Mouse (Mus musculus): ENCODE measurements at regions not wholly inside any gene's neighbourhood (a gene's known extent, or its start where the extent isn't known, plus 50 kb on each side); places are given as distances from the start of the nearest gene placed in this dataset.
A peak's percentile ranks its signal among the peaks of the same experiment; 100 is the strongest.

DNA sequence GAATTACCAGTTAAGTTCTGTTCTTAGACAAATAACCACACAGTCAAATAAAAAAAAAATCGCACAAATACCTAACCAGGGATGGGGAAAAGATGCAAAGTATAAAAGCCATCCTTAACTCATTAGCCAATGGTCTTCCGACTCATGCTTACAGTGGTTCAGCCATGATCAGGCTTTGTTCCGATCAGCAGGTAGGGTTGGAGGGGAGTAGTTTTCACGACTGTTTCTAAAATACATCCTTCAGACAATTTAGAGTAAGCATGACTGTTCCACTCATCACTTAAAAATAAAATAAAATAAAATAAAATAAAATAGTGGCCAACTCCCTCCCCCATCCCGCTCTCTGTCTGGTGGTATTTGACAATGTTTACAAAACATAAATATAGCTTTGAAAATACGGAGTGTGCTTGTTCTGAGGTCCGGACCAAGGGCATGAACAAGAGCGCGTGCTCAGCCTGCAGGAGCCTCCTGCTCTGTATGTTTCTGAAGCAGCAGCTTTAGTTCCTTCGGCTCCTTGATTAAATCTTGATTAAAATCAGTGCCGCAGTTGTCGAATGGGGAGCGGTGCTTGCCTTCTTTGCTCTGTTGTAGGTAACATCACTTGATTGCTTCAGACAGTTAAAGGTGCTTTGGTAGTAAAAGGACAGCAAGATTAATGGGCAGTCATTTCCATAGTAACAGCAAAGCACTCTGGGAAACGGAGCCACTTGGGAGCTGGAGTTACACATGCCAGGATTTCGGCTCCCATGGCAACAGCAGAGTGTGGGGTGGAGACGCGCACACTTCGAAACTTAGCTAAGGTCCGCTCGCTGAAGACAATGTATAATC, 185.6 kb upstream of the Kif2a start:
- no peaks in the 10 kb centered on the region for H3K36me3 ChIP-seq
- DNase-seq (ENCODE audit: low spot score), result peak; percentile 78
- H3K9me3 ChIP-seq (replicated peaks), result no peaks in the 10 kb centered on the region
- 0 out of 2 replicates have a peak, but pooled peaks cover 18% of the 10 kb centered on the region for H3K27me3 ChIP-seq (ENCODE audit: low read depth, poor library complexity, severe bottlenecking)
- peak overlapping the region; percentile 82 for H3K27ac ChIP-seq (replicated peaks)
- H3K4me3 ChIP-seq, result peak overlapping the region; percentile 40
- H3K4me1 ChIP-seq, result peaks cover 32% of the 10 kb centered on the region
- 51% methylated on average over 20 of the region's 20 CpGs for WGBS

DNA sequence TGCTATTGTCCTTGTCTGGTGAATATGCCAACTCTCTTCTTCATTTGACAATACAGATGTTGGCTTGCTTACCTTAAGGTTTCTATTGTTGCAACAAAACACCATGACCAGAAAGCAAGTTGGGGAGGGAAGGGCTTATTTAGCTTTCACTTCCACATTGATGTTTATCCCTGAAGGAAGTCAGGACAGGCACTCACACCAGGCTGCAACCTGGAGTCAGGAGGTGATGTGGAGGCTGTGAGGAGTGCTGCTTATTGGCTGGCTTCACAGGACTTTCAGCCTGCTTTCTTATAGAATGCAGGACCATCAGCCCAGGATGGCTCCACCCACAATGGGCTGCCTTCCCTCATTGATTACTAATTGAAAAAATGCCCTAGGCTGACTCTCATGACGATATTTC, 177.9 kb upstream of the Kif2a start:
- H3K4me3 ChIP-seq, result no peak overlapping the region
- H3K36me3 ChIP-seq, result no peaks in the 10 kb centered on the region
- DNase-seq (ENCODE audit: low spot score), result no peak
- no peaks in the 10 kb centered on the region for H3K9me3 ChIP-seq (replicated peaks)
- WGBS, result 65% methylated on average over 1 of the region's 1 CpGs
- no peaks in the 10 kb centered on the region for H3K4me1 ChIP-seq
- H3K27ac ChIP-seq (replicated peaks), result no peak overlapping the region
- H3K27me3 ChIP-seq (ENCODE audit: low read depth, poor library complexity, severe bottlenecking), result no peaks in the 10 kb centered on the region

DNA sequence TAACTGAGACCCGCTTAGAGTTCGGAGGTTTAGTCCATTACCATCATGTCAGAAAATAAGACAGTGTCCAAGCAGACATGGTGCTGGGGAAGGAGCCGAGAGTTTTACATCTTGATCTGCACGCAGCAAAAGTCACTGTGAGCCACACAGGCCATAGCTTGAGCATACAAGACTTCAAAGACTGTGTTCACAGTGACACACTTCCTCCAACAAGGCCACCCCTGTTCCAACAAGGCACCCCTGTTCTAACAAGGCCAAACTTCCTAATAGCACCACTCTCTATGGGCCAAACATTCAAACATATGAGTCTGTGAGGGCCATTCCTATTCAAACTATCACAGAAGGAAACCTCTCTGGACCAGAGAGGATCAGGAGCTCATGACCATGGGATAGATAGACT, 171.5 kb upstream of the Kif2a start:
- H3K4me1 ChIP-seq, result no peaks in the 10 kb centered on the region
- no peaks in the 10 kb centered on the region for H3K27me3 ChIP-seq (ENCODE audit: low read depth, poor library complexity, severe bottlenecking)
- no peak overlapping the region for H3K27ac ChIP-seq (replicated peaks)
- no peaks in the 10 kb centered on the region for H3K36me3 ChIP-seq
- 93% methylated on average over 4 of the region's 4 CpGs for WGBS
- no peaks in the 10 kb centered on the region for H3K9me3 ChIP-seq (replicated peaks)
- no peak for DNase-seq (ENCODE audit: low spot score)
- H3K4me3 ChIP-seq, result no peak overlapping the region

DNA sequence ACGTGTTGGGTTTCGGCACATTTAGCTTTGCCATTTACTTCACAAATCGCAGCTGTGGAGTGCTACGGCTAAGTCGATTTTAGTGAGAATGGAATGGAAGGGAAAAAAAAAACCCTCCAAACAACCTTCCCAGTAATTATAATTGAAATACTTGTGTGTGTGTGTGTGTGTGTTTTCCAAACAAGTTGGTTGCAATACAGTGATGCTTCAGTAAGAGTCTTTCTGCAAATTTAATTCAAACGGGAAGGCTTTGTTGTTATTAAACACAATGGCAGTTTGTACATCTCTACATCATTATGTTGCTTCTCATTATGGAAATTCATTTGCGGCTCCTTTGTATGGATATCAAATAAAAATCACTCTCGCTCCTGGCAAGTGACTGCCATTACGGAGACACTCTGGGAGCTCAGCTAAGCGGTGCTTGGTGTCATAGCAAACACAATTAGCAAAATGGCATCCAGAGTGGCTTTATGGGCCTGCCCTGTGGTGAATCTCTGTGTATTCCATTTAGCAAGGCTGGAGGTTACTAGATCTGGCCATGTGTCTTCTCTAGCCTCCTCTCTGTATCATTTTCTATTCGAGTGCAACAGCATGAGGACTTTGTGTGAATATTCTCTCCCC, 165.4 kb upstream of the Kif2a start:
- WGBS, result 90% methylated on average over 11 of the region's 11 CpGs
- no peaks in the 10 kb centered on the region for H3K9me3 ChIP-seq (replicated peaks)
- no peak overlapping the region for H3K27ac ChIP-seq (replicated peaks)
- H3K4me1 ChIP-seq, result no peaks in the 10 kb centered on the region; the same call in 1 of the 2 replicates
- H3K4me3 ChIP-seq, result no peak overlapping the region
- no peak for DNase-seq (ENCODE audit: low spot score)
- no peaks in the 10 kb centered on the region for H3K27me3 ChIP-seq (ENCODE audit: low read depth, poor library complexity, severe bottlenecking)
- H3K36me3 ChIP-seq, result no peaks in the 10 kb centered on the region

DNA sequence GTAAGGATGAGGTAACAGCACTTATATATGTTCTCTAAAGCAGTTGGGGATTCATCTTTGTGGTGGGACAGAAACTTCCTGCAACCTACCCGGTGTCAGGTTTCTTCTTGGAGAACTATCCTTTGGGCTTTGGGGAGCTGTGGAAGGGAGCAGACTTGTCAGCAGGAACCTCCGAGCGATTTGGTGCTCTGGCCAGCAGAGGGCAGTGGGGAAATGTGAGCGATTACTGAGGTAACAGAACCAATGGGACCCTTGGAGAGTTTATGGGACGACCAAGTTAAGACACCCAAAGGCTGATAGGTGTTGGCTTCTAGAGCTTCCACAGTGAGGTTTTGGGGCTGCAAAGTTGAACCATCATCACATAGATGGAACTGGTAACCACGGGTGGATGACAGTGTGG, 160.6 kb upstream of the Kif2a start:
- Histone ChIP-seq H3K4me1 (no peaks in the 10 kb centered on the region; the same call in 1 of the 2 replicates), H3K9me3 (replicated peaks) (no peaks in the 10 kb centered on the region), H3K27ac (replicated peaks) (no peak overlapping the region), H3K36me3 (no peaks in the 10 kb centered on the region), H3K4me3 (no peak overlapping the region), H3K27me3 (ENCODE audit: low read depth, poor library complexity, severe bottlenecking) (no peaks in the 10 kb centered on the region)
- 24% methylated on average over 6 of the region's 6 CpGs for WGBS
- DNase-seq (ENCODE audit: low spot score), result peak; percentile 66

DNA sequence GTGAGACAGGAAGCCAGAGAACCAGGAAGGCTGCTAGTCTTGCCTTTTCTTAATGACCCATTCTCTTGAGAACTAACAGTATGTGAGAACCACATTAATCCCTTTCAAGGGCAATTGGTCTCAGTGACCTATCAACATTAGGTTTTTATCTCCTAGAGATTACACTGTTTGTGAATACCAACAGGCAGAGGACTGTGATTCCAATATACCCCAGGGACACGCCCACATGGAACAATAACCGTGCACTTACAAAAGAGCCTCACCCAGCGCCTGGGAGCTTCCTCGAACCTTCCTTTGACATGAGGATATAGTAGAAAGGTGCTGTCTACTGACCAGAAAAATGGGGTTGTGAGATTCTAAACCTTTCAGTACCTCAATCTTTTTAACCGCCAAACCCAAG, 157.6 kb upstream of the Kif2a start:
- Histone ChIP-seq H3K27me3 (ENCODE audit: low read depth, poor library complexity, severe bottlenecking) (no peaks in the 10 kb centered on the region), H3K4me1 (no peaks in the 10 kb centered on the region), H3K36me3 (no peaks in the 10 kb centered on the region), H3K27ac (replicated peaks) (no peak overlapping the region), H3K9me3 (replicated peaks) (no peaks in the 10 kb centered on the region), H3K4me3 (no peak overlapping the region)
- no peak for DNase-seq (ENCODE audit: low spot score)
- WGBS, result 83% methylated on average over 5 of the region's 5 CpGs

DNA sequence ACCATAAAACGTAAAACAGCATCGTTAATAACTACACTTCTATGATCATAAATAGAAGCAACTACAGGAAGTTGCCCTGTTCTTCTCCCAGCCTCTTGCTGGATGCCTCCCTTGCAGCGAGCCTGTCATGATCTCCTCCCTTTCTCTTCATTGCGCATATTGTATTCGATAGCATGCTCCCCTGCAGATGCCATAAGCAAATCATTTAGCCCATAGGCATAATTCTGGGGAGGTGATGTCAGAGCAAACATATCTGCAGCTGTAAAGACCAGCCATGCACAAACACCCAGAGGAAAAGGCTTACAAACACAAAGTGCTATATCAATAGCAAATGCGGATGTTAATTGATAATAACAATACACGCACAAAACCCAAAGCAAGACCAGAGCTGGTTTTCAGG, 155.7 kb upstream of the Kif2a start:
- Histone ChIP-seq H3K27me3 (ENCODE audit: low read depth, poor library complexity, severe bottlenecking) (no peaks in the 10 kb centered on the region), H3K9me3 (replicated peaks) (no peaks in the 10 kb centered on the region), H3K36me3 (no peaks in the 10 kb centered on the region), H3K27ac (replicated peaks) (no peak overlapping the region), H3K4me3 (no peak overlapping the region), H3K4me1 (no peaks in the 10 kb centered on the region)
- DNase-seq (ENCODE audit: low spot score), result no peak
- 92% methylated on average over 7 of the region's 7 CpGs for WGBS

DNA sequence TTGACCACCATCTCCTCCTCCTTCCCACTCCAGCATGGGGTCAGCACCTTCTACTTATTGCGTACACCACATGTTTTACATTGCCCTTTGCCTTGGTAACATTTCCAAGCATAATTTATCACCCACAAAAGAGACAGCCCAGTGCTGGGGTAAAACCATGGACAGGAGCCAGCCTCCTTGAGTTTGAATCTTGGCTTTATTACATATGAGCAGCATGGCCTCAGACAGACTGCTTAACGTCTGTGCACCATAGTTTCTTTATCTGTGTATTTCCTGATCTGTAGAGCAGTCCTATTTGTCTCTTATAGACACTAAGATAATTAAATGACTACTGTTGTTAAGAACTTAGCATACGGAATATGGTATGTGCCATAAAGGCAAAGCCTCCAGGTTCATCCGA, 154.0 kb upstream of the Kif2a start:
- no peak overlapping the region for H3K4me3 ChIP-seq
- 94% methylated on average over 4 of the region's 4 CpGs for WGBS
- no peak for DNase-seq (ENCODE audit: low spot score)
- H3K27me3 ChIP-seq (ENCODE audit: low read depth, poor library complexity, severe bottlenecking), result no peaks in the 10 kb centered on the region
- H3K36me3 ChIP-seq, result no peaks in the 10 kb centered on the region
- no peaks in the 10 kb centered on the region for H3K4me1 ChIP-seq
- H3K27ac ChIP-seq (replicated peaks), result no peak overlapping the region
- no peaks in the 10 kb centered on the region for H3K9me3 ChIP-seq (replicated peaks)

DNA sequence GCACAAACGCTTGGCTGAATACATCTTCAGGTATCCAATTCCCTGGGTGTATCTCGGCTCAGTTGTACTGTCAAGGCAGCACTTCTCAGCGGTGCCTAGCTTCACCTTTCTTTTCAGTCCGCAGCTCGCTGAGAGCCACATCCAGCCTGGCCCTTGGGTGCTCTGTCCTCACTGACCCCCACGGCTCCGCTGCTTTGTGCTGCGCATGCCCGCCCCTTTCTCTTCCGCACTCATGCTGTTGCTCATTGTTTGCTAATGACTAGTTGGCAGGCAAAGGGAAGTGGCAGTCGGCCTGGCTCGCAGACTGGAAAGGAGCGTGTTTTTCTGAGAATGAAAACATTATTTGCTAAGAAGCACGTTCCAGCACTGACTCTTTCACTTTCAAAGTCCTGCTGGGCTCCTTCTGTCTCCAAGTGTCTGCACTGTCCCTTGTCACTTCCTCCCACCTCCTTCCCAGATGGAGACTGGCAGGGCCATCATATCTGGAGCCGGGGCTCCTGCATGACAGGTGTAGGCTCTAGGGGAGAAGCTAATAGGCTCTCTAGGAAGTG, 146.7 kb upstream of the Kif2a start:
- H3K9me3 ChIP-seq (replicated peaks), result no peaks in the 10 kb centered on the region
- H3K4me1 ChIP-seq, result peaks cover 13% of the 10 kb centered on the region
- 10% methylated on average over 15 of the region's 15 CpGs for WGBS
- DNase-seq (ENCODE audit: low spot score), result peak; percentile 36
- peak overlapping the region; percentile 55 for H3K4me3 ChIP-seq
- H3K27me3 ChIP-seq (ENCODE audit: low read depth, poor library complexity, severe bottlenecking), result peaks cover 14% of the 10 kb centered on the region
- no peaks in the 10 kb centered on the region for H3K36me3 ChIP-seq
- H3K27ac ChIP-seq (replicated peaks), result peak overlapping the region; percentile 79

DNA sequence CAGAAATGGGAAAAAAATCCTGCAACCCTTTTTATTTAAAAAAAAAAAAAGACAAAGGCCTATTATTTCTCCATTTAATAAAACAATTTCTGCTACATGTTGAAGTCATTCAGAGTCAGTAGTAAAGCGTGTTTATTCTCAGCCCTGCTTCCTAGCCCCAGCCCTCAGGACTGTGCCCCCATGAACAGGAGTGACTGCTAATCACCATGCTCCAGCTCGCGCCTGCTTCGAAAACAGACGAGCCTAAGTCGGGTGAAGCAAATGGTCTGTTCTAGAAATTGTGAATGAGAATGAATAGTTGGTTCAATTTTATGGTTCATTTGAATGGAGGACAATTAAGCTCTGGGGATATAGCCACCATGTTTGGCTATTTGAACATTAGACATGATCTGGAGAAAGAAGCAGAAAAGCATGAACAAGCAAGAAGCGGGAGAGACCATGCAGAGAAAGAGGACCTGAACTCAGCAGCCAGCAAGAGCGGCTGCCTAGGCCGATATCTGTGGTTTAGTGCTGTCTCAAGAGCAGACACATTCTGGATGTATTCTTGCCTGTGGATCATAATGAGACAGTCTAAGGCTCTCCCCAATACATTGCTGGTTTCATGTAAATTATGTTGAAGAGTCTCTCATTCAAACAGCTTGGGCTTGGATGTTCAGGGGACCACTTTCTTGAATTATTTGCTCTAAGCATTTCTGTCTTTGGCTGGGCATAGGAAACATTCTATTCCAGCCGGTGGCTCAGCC, 146.1 kb upstream of the Kif2a start:
- WGBS, result 70% methylated on average over 10 of the region's 10 CpGs
- Histone ChIP-seq H3K4me1 (peaks cover 13% of the 10 kb centered on the region), H3K9me3 (replicated peaks) (no peaks in the 10 kb centered on the region), H3K27ac (replicated peaks) (peak overlapping the region; percentile 79; the same call in 1 of the 2 replicates), H3K36me3 (no peaks in the 10 kb centered on the region), H3K27me3 (ENCODE audit: low read depth, poor library complexity, severe bottlenecking) (peaks cover 14% of the 10 kb centered on the region), H3K4me3 (peak overlapping the region; percentile 55)
- no peak for DNase-seq (ENCODE audit: low spot score)

DNA sequence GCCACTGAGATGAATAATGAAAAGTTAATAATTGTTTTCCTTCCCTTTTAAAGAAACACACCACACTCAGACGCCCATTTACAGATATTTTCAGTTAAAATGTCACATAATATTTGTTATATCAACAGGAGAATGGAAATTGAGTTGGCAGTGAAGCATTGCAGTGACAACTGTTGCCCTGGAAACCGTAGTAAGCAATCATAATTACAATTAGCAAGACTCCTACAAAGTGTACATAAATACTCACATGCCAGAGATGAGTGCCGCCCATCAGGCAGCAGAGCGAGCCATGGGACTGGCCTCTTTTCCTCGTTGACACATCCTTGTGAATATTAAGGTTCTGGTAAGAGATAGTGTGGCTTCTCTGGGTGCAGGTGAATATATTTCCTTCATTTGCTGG, 129.6 kb upstream of the Kif2a start:
- no peaks in the 10 kb centered on the region for H3K27me3 ChIP-seq (ENCODE audit: low read depth, poor library complexity, severe bottlenecking)
- WGBS, result 90% methylated on average over 5 of the region's 5 CpGs
- H3K27ac ChIP-seq (replicated peaks), result no peak overlapping the region

DNA sequence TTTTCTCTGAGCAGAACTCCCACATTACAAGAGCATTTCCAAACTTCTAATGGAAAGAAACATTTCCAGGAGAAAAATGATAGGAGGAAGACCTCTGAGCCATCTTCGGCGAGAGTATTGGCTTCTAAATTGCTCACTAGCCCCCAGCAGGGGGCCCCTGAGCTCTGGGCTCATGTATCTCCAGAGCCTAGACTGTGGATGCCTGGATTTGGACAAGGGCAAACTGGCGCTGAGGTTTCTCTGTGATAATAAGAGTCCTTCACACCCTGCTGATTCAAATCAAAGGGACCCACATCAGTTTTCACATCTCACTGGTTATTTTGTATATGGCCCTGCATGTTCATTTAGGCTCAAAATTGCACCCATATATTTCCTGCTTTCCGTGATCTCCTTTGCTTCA, 119.3 kb upstream of the Kif2a start:
- no peak for DNase-seq (ENCODE audit: low spot score)

More for the DNA sequence above, 129.6 kb upstream of the Kif2a start:
- H3K4me1 ChIP-seq, result peaks cover 8% of the 10 kb centered on the region; the same call in 1 of the 2 replicates
- no peaks in the 10 kb centered on the region for H3K9me3 ChIP-seq (replicated peaks)
- H3K4me3 ChIP-seq, result no peak overlapping the region
- H3K36me3 ChIP-seq, result no peaks in the 10 kb centered on the region
- no peak for DNase-seq (ENCODE audit: low spot score)

More for the DNA sequence above, 119.3 kb upstream of the Kif2a start:
- no peak overlapping the region for H3K27ac ChIP-seq (replicated peaks)
- no peaks in the 10 kb centered on the region for H3K4me1 ChIP-seq
- 65% methylated on average over 4 of the region's 4 CpGs for WGBS
- no peaks in the 10 kb centered on the region for H3K36me3 ChIP-seq
- no peaks in the 10 kb centered on the region for H3K9me3 ChIP-seq (replicated peaks)
- H3K4me3 ChIP-seq, result no peak overlapping the region
- no peaks in the 10 kb centered on the region for H3K27me3 ChIP-seq (ENCODE audit: low read depth, poor library complexity, severe bottlenecking)
